Mouse (Mus musculus) heart, embryonic 14.5 days (tissue): ENCODE results near the gene Spata5. TPM values are rescaled to one million over a fixed set of nuclear protein-coding genes. Genes with fewer than 3 reads are reported as not detected.

ENCODE experiments used
- ATAC-seq: fragments of 200-750 bp; cut with Nextera tagmentation; 2 replicates; pipeline ENCODE4 v1.8.0; 2017; ENCODE audit warnings: low read depth, moderate TSS enrichment; ENCODE audit not compliant: insufficient number of reproducible peaks, insufficient read depth, low FRiP score
- H3K27ac ChIP-seq, 2 experiments: fragments of 200-500 bp in 1 of 2; fragments of 300-500 bp in 1 of 2; sonication (generic) in 1 of 2; replicated peaks in 1 of 2; 2 replicates each; pipeline ENCODE4 v1.5.1; 2012 to 2014; ENCODE audit warnings: low read depth in 2 of 2, low read length in 2 of 2, control low read depth in 1 of 2, mild to moderate bottlenecking in 1 of 2, mixed read lengths in 1 of 2; ENCODE audit not compliant: control insufficient read depth in 1 of 2, insufficient read depth in 1 of 2
- H3K27me3 ChIP-seq: fragments of 300-500 bp; sonication (generic); 2 replicates; pipeline ENCODE4 v1.6.1; 2014; ENCODE audit warnings: mild to moderate bottlenecking, low read length, control low read depth; ENCODE audit not compliant: control insufficient read depth, insufficient read depth
- H3K36me3 ChIP-seq: fragments of 300-500 bp; sonication (generic); 2 replicates; pipeline ENCODE4 v1.6.1; 2014; ENCODE audit warnings: mild to moderate bottlenecking, control low read depth, low read length, mixed read lengths; ENCODE audit not compliant: control insufficient read depth, insufficient read depth
- H3K4me1 ChIP-seq, 2 experiments: fragments of 200-500 bp in 1 of 2; fragments of 300-500 bp in 1 of 2; sonication (generic) in 1 of 2; 2 replicates each; pipeline ENCODE4 v1.6.1; 2012 to 2014; ENCODE audit warnings: low read length in 2 of 2, control low read depth in 1 of 2, mixed read lengths in 1 of 2; ENCODE audit not compliant: control insufficient read depth in 2 of 2, insufficient read depth in 2 of 2
- H3K4me2 ChIP-seq: fragments of 300-500 bp; sonication (generic); 2 replicates; pipeline ENCODE4 v1.6.1; 2014; ENCODE audit warnings: mild to moderate bottlenecking, low read length
- H3K4me3 ChIP-seq, 2 experiments: fragments of 200-500 bp in 1 of 2; fragments of 300-500 bp in 1 of 2; sonication (generic) in 1 of 2; 2 replicates each; pipeline ENCODE4 v1.5.1; 2012 to 2014; ENCODE audit warnings: low read length in 2 of 2, mild to moderate bottlenecking in 2 of 2, control low read depth in 1 of 2, low read depth in 1 of 2, moderate library complexity in 1 of 2; ENCODE audit not compliant: control insufficient read depth in 1 of 2, insufficient read depth in 1 of 2
- H3K9ac ChIP-seq: fragments of 300-500 bp; sonication (generic); 2 replicates; pipeline ENCODE4 v1.6.1; 2014; ENCODE audit warnings: mild to moderate bottlenecking, low read length
- H3K9me3 ChIP-seq: fragments of 300-500 bp; sonication (generic); 2 replicates; pipeline ENCODE4 v1.6.1; 2016; ENCODE audit warnings: low read length, control low read depth; ENCODE audit not compliant: control insufficient read depth
- WGBS: fragments of 180-500 bp; shearing (Covaris S2); extraction: QIAGEN DNeasy Blood & Tissue Kit; methylation state at CpG from one replicate; pipeline ENCODE4 v1.1.7; 2014; 5-methylcytosine and 5-hydroxymethylcytosine counted together
- polyA plus RNA-seq: library from polyadenylated mRNA; unstranded; fragments of >200 nt; fragmentation: Nextera tagmentation; extraction: Ambion mirVana; gene quantifications from 2 replicates; pipeline ENCODE4 v1.2.1, GENCODE M21; 2014

The Spata5 gene
- polyA plus RNA-seq, 1 experiment from 2014 or later, result 19.7 TPM

DNA sequence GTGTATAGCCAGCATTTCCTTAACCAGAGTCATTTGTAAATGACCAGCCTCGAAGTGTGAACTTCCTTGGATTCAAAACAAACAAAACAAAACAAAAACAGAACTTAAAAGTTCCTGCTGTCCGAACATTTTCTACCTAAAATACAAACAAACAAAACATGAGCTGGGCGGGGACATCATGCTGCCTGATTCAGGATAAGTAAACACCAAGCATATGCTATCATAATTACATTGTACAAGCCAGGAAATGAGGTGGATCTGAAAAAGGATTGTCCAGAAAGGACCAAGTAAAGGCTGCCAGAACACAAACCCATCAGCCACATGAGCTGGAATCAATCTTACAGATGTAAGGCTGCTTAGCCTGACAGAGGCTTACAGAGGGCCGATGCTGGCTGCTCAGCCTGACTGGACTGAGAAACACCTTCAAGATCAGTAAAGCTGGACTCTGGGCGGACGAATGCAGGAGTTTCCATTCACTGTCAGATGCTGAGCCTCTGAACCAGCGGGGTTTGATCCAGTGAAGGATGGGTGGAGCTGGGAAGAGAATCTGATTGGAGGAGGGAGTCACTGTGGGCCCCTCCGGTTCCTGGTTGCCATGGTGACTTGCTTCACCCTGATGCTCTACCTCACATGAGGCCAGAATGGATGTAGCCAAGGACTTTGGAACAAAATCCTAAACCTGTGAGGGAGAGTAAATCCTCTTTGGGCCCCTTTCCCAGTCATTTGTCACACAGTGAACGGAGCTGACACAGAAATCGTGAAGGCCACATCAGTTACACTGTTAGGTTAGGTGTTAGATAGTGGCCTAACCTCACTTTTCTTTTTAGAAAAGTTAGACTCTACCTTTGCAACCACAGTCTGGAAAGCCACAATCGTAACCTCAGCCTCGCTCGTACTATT, 185.5 kb downstream of the Spata5 start:
- H3K27ac ChIP-seq, result no peak overlapping the region
- ATAC-seq, result no peak
- H3K4me1 ChIP-seq, result no peaks in the 10 kb centered on the region
- H3K36me3 ChIP-seq, result no peaks in the 10 kb centered on the region
- H3K9ac ChIP-seq, result no peak overlapping the region
- H3K9me3 ChIP-seq, result 0 out of 2 replicates have a peak, but pooled peaks cover 3% of the 10 kb centered on the region
- 62% methylated on average over 13 of the region's 13 CpGs for WGBS
- H3K4me2 ChIP-seq, result no peak overlapping the region
- H3K27me3 ChIP-seq, result no peaks in the 10 kb centered on the region
- no peak overlapping the region for H3K4me3 ChIP-seq

DNA sequence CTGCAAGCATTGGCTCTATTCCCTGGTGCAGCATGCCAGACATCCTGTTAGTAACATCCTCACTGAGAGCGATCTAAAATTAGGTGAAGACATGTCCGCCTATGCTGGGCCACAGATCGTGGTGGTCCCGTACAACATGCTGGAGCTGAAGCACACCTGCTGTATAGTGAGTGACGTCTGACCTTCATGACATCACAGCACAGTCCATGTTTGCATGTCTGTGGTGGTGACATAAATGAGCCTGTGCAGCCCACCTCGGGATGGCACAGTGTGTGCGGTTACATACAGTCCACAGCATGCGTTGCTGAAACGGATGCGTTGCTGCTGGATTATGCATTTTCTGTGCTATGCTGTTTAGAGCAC, 186.2 kb downstream of the Spata5 start:
- no peaks in the 10 kb centered on the region for H3K27me3 ChIP-seq
- WGBS, result 67% methylated on average over 10 of the region's 10 CpGs
- H3K9ac ChIP-seq, result no peak overlapping the region
- H3K4me1 ChIP-seq, result no peaks in the 10 kb centered on the region
- H3K27ac ChIP-seq, result no peak overlapping the region
- no peak overlapping the region for H3K4me3 ChIP-seq
- H3K4me2 ChIP-seq, result no peak overlapping the region
- H3K9me3 ChIP-seq, result 0 out of 2 replicates have a peak, but pooled peaks cover 3% of the 10 kb centered on the region
- ATAC-seq, result no peak
- H3K36me3 ChIP-seq, result no peaks in the 10 kb centered on the region

DNA sequence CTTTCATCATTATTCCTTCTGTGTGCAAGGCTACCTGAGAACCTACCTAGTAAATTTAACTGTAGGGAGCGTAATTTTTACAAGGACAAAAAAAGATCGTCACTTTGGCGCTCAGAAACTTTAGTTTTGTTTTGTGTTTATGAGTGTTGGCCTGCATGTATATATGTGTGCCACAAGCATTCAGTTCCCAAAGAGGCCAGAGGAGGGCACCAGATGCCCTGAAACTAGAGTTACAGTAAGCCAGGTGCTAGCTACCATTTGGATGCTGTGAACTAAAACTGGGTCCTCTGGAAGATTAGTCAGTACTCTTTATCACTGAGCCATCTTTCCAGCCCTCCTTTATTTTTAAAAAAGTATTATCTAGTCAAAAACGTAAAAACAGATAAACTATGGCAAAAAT, 189.2 kb downstream of the Spata5 start:
- no peak overlapping the region for H3K4me3 ChIP-seq
- H3K9me3 ChIP-seq, result 0 out of 2 replicates have a peak, but pooled peaks cover 3% of the 10 kb centered on the region
- no peak overlapping the region for H3K9ac ChIP-seq
- no peak overlapping the region for H3K27ac ChIP-seq
- no peaks in the 10 kb centered on the region for H3K27me3 ChIP-seq
- peaks cover 3 to 7% of the 10 kb centered on the region in 2 experiments; a peak in 1 of 4 replicates for H3K4me1 ChIP-seq
- no peak overlapping the region for H3K4me2 ChIP-seq
- ATAC-seq, result no peak
- H3K36me3 ChIP-seq, result no peaks in the 10 kb centered on the region
- 84% methylated on average over 4 of the region's 4 CpGs for WGBS

DNA sequence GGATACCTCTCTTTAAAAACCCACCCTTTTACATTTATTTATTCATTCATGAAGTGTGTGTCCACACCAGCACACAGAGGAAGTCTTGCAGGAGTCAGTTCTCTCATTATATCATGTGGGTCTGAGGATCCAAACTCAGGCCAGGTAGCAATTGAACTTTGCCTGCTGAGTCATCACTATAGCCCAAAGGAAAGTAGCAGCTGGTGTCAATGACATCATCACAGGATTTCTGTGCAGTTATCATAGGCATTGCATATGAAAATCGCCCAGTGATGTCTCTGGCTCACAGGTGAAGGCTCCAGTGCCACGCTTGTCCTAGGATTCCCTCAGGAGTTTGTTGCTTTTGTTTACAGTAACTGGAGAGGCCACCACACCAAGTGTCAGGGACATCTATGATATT, 191.0 kb downstream of the Spata5 start:
- no peak for ATAC-seq
- Histone ChIP-seq H3K4me1 (peaks cover 3 to 7% of the 10 kb centered on the region in 2 experiments; a peak in 2 of 4 replicates), H3K9ac (no peak overlapping the region), H3K27me3 (no peaks in the 10 kb centered on the region), H3K4me2 (no peak overlapping the region), H3K4me3 (no peak overlapping the region), H3K36me3 (no peaks in the 10 kb centered on the region), H3K9me3 (0 out of 2 replicates have a peak, but pooled peaks cover 3% of the 10 kb centered on the region), H3K27ac (no peak overlapping the region)
- 86% methylated on average over 2 of the region's 2 CpGs for WGBS

DNA sequence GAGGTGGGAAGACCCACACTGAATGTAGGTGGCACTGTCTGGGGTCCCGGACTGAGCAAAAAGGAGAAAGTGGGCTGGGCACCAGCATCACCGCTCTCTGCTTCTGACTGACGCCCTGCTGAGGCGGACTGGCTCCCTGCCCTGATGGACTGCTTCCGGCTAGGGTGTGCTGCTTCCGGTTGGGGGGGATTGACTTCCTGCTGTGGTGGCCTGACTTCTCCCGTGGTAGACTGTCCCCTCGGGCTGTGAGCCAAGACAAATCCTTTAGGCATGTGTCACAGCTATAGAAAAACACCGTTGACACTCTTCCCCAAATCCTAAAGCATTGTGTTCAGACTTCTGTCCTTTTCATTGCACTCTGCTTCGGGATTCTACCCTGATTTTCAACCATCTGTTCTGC, 194.0 kb downstream of the Spata5 start:
- Histone ChIP-seq H3K27ac (0 out of 4 replicates have a peak overlapping the region, but pooled peaks of 1 of the 2 experiments have one; percentile 28), H3K36me3 (no peaks in the 10 kb centered on the region), H3K4me1 (peaks cover 3 to 7% of the 10 kb centered on the region in 2 experiments; a peak in 2 of 4 replicates), H3K9ac (no peak overlapping the region), H3K4me2 (no peak overlapping the region), H3K27me3 (no peaks in the 10 kb centered on the region), H3K9me3 (0 out of 2 replicates have a peak, but pooled peaks cover 3% of the 10 kb centered on the region), H3K4me3 (no peak overlapping the region)
- ATAC-seq, result peak; percentile 81; the same call in 1 of the 2 replicates
- 65% methylated on average over 10 of the region's 10 CpGs for WGBS

DNA sequence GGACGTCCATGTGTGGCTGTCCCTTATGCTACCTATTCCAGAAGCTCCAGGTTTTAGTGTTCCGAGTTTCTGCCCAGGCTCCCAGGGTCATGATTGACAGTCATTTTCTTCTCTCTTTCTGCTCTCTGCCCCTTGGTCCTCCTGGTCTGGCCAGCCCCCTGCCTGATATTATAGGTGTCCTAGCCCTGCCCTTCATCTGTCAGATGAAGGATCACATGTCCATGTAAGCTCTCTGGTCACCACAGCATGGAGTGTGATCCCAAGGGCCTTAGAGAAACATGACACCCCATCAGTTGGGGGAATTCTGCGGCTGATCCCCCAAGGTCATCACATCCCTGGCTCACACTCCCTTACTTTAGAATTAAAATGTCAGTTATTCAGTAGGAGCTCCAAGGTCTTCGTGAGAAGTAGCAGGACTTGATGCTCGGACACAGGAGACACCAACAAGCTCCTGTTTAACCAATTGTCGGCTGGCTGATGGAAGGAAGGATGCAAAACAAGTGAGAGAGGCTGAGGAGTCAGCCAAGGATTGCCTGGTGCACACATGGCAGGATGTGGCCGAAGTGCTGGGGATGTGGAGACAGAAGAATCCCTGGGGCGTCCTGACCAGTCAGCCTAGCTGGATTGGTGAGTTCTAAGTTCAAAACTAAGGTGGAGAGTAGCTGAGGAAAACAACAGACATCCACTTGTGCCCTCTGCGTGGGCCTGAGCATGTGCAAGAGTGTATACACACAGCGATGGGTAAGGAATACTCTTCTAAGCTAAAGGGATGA, 195.4 kb downstream of the Spata5 start:
- Histone ChIP-seq H3K27ac (no peak overlapping the region), H3K4me2 (no peak overlapping the region), H3K36me3 (no peaks in the 10 kb centered on the region), H3K27me3 (no peaks in the 10 kb centered on the region), H3K4me1 (peaks cover 3 to 7% of the 10 kb centered on the region in 2 experiments; a peak in 2 of 4 replicates), H3K4me3 (no peak overlapping the region), H3K9me3 (no peaks in the 10 kb centered on the region), H3K9ac (no peak overlapping the region)
- WGBS, result 75% methylated on average over 10 of the region's 10 CpGs
- no peak for ATAC-seq

DNA sequence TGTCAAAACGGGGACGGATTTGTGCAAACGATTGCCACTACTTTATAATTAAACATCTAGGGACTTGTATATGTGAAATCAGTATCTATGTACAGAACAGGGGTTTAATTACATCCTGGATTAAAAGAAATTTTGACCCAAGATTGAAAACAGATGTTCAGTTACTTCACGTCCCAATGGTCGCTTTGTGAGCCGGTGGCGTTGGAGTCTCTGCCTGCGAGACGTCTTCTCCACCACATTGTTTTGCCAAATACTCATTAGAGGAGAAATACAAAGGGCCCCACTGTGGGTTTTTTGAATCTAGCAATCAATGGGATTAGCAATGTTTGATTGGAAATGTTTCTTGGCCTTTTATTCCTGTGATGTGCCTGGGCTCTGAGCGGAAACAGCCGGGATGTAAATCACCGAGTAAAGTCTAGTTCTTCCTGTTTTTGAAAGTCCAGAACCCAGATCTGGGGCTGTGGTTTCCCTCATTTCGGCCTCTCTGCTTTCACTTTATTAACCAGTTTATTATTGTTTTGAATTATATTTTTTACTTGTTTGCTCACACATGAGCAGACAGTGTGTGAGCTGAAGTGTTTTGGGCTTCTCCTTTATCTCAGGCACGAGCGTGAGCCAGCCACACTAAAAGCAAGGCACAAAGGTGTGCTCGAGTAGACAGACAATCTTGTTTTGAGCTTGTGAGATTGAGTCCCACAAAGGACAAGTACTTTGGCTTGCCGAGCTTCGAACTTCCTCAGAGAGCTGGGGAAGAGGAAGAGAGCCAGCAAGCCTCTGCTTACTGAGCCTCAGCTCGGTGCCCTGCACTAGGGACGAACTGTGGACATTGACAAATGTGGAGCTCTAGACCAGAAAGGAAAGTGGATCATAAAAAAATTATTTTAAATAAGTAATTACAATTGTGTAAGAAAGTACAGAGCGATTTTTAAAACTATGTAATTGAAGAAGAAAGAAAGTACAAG, 197.2 kb downstream of the Spata5 start:
- peaks cover 3 to 7% of the 10 kb centered on the region in 2 experiments; a peak in 2 of 4 replicates for H3K4me1 ChIP-seq
- no peak overlapping the region for H3K9ac ChIP-seq
- 81% methylated on average over 21 of the region's 21 CpGs for WGBS
- H3K27ac ChIP-seq, result no peak overlapping the region
- no peak for ATAC-seq
- no peak overlapping the region for H3K4me2 ChIP-seq
- H3K27me3 ChIP-seq, result no peaks in the 10 kb centered on the region
- H3K9me3 ChIP-seq, result no peaks in the 10 kb centered on the region
- no peaks in the 10 kb centered on the region for H3K36me3 ChIP-seq
- H3K4me3 ChIP-seq, result no peak overlapping the region
